Mouse (Mus musculus): ENCODE results near the gene Cnih3. TPM values are rescaled to one million over a fixed set of nuclear protein-coding genes. Genes with fewer than 3 reads are reported as not detected.

Gene Cnih3
- polyA plus RNA-seq, 1 experiment from 2014 or later: 0.13 TPM

GRCm38 (mm10) chr1:181441654-181442241 lies 89.3 kb downstream of the Cnih3 start:
- no peak overlapping the region for H3K9ac ChIP-seq (ENCODE audit: low read depth, low read length)
- no peaks in the 10 kb centered on the region for H3K36me3 ChIP-seq (ENCODE audit: insufficient read depth, low read length)
- H3K4me3 ChIP-seq (replicated peaks; ENCODE audit: low read depth, low read length): no peak overlapping the region
- no peaks in the 10 kb centered on the region for H3K27me3 ChIP-seq (ENCODE audit: insufficient read depth, low read length)
- ATAC-seq (replicated peaks; ENCODE audit: low FRiP score, low read depth) (no peak; the same call in 1 of the 2 replicates), DNase-seq (ENCODE audit: low spot score) (no peak)
- H3K4me2 ChIP-seq (ENCODE audit: low read length): no peak overlapping the region
- H3K27ac ChIP-seq: peak overlapping the region; percentile 69
- no peaks in the 10 kb centered on the region for H3K9me3 ChIP-seq (replicated peaks; ENCODE audit: low read length)
- TF ChIP-seq CTCF (IDR thresholded peaks at IDR 0.05; ENCODE audit: low read depth): no peak
- no peaks in the 10 kb centered on the region for H3K4me1 ChIP-seq (replicated peaks; ENCODE audit: insufficient read depth, low read length)
- 69% methylated on average over 7 of the region's 7 CpGs for WGBS

GRCm38 (mm10) chr1:181445041-181445440 lies 92.6 kb downstream of the Cnih3 start:
- no peak overlapping the region for H3K4me3 ChIP-seq (replicated peaks; ENCODE audit: low read depth, low read length)
- H3K4me2 ChIP-seq (ENCODE audit: low read length): no peak overlapping the region
- no peaks in the 10 kb centered on the region for H3K36me3 ChIP-seq (ENCODE audit: insufficient read depth, low read length)
- no peak overlapping the region for H3K9ac ChIP-seq (ENCODE audit: low read depth, low read length)
- WGBS: 91% methylated on average over 5 of the region's 5 CpGs
- no peaks in the 10 kb centered on the region for H3K9me3 ChIP-seq (replicated peaks; ENCODE audit: low read length)
- H3K27me3 ChIP-seq (ENCODE audit: insufficient read depth, low read length): no peaks in the 10 kb centered on the region
- no peak for TF ChIP-seq CTCF (IDR thresholded peaks at IDR 0.05; ENCODE audit: low read depth)
- no peak overlapping the region for H3K27ac ChIP-seq
- H3K4me1 ChIP-seq (replicated peaks; ENCODE audit: insufficient read depth, low read length): no peaks in the 10 kb centered on the region
- ATAC-seq (replicated peaks; ENCODE audit: low FRiP score, low read depth): no peak
- no peak for DNase-seq (ENCODE audit: low spot score)

- no peak overlapping the region for H3K27ac ChIP-seq
- peak; percentile 21; the same call in 1 of the 2 replicates for TF ChIP-seq CTCF (IDR thresholded peaks at IDR 0.05; ENCODE audit: low read depth)
- H3K9me3 ChIP-seq (replicated peaks; ENCODE audit: low read length): no peaks in the 10 kb centered on the region
- WGBS: 63% methylated on average over 1 of the region's 1 CpGs
- DNase-seq (ENCODE audit: low spot score): no peak
- no peak for ATAC-seq (replicated peaks; ENCODE audit: low FRiP score, low read depth)
- no peak overlapping the region for H3K9ac ChIP-seq (ENCODE audit: low read depth, low read length)
- no peak overlapping the region for H3K4me3 ChIP-seq (replicated peaks; ENCODE audit: low read depth, low read length)
- no peaks in the 10 kb centered on the region for H3K4me1 ChIP-seq (replicated peaks; ENCODE audit: insufficient read depth, low read length)
- H3K36me3 ChIP-seq (ENCODE audit: insufficient read depth, low read length): no peaks in the 10 kb centered on the region
- no peaks in the 10 kb centered on the region for H3K27me3 ChIP-seq (ENCODE audit: insufficient read depth, low read length)
- no peak overlapping the region for H3K4me2 ChIP-seq (ENCODE audit: low read length)
These were observed 93.3 kb downstream of the Cnih3 start for GRCm38 (mm10) chr1:181445630-181446257.

- ATAC-seq (replicated peaks; ENCODE audit: low FRiP score, low read depth): no peak
These were observed 94.2 kb downstream of the Cnih3 start for GRCm38 (mm10) chr1:181446591-181447114.

GRCm38 (mm10) chr1:181447576-181447975 lies 95.1 kb downstream of the Cnih3 start:
- H3K4me3 ChIP-seq (replicated peaks; ENCODE audit: low read depth, low read length): no peak overlapping the region
- H3K27ac ChIP-seq: no peak overlapping the region
- ATAC-seq (replicated peaks; ENCODE audit: low FRiP score, low read depth) (no peak), DNase-seq (ENCODE audit: low spot score) (no peak)
- H3K36me3 ChIP-seq (ENCODE audit: insufficient read depth, low read length): no peaks in the 10 kb centered on the region
- H3K9ac ChIP-seq (ENCODE audit: low read depth, low read length): no peak overlapping the region
- H3K4me1 ChIP-seq (replicated peaks; ENCODE audit: insufficient read depth, low read length): no peaks in the 10 kb centered on the region
- H3K9me3 ChIP-seq (replicated peaks; ENCODE audit: low read length): no peaks in the 10 kb centered on the region
- no peaks in the 10 kb centered on the region for H3K27me3 ChIP-seq (ENCODE audit: insufficient read depth, low read length)
- 63% methylated on average over 4 of the region's 4 CpGs for WGBS
- TF ChIP-seq CTCF (IDR thresholded peaks at IDR 0.05; ENCODE audit: low read depth): no peak
- no peak overlapping the region for H3K4me2 ChIP-seq (ENCODE audit: low read length)

More at GRCm38 (mm10) chr1:181446591-181447114, 94.2 kb downstream of the Cnih3 start:
- Histone ChIP-seq H3K9ac (ENCODE audit: low read depth, low read length) (no peak overlapping the region), H3K4me1 (replicated peaks; ENCODE audit: insufficient read depth, low read length) (no peaks in the 10 kb centered on the region), H3K27me3 (ENCODE audit: insufficient read depth, low read length) (no peaks in the 10 kb centered on the region), H3K9me3 (replicated peaks; ENCODE audit: low read length) (no peaks in the 10 kb centered on the region), H3K36me3 (ENCODE audit: insufficient read depth, low read length) (no peaks in the 10 kb centered on the region), H3K4me3 (replicated peaks; ENCODE audit: low read depth, low read length) (no peak overlapping the region), H3K4me2 (ENCODE audit: low read length) (no peak overlapping the region), H3K27ac (no peak overlapping the region)
- 63% methylated on average over 6 of the region's 6 CpGs for WGBS
- TF ChIP-seq CTCF (IDR thresholded peaks at IDR 0.05; ENCODE audit: low read depth): no peak
- no peak for DNase-seq (ENCODE audit: low spot score)

- ATAC-seq (replicated peaks; ENCODE audit: low FRiP score, low read depth) (no peak), DNase-seq (ENCODE audit: low spot score) (no peak)
- no peaks in the 10 kb centered on the region for H3K27me3 ChIP-seq (ENCODE audit: insufficient read depth, low read length)
- TF ChIP-seq CTCF (IDR thresholded peaks at IDR 0.05; ENCODE audit: low read depth): no peak
- H3K27ac ChIP-seq: no peak overlapping the region
- H3K9ac ChIP-seq (ENCODE audit: low read depth, low read length): no peak overlapping the region
- no peaks in the 10 kb centered on the region for H3K36me3 ChIP-seq (ENCODE audit: insufficient read depth, low read length)
- no peaks in the 10 kb centered on the region for H3K9me3 ChIP-seq (replicated peaks; ENCODE audit: low read length)
- no peaks in the 10 kb centered on the region for H3K4me1 ChIP-seq (replicated peaks; ENCODE audit: insufficient read depth, low read length)
- H3K4me3 ChIP-seq (replicated peaks; ENCODE audit: low read depth, low read length): no peak overlapping the region
- H3K4me2 ChIP-seq (ENCODE audit: low read length): no peak overlapping the region
- WGBS: 88% methylated on average over 7 of the region's 7 CpGs
These were observed 95.6 kb downstream of the Cnih3 start for GRCm38 (mm10) chr1:181448041-181448440.

Data from kidney, postnatal 0 days (tissue).